Mouse (Mus musculus): Measurements from ENCODE around the gene Ralgps2.

GRCm38 (mm10) chr1:156970641-156971040 is 31.2 kb upstream of the Ralgps2 start:
- no peak for TF ChIP-seq POLR2AphosphoS5 (IDR thresholded peaks at IDR 0.05; ENCODE audit: borderline replicate concordance, low read depth, low read length)
- no peak for TF ChIP-seq CTCF (IDR thresholded peaks at IDR 0.05 in 2 of 3, conservative IDR thresholded peaks at IDR 0.05 in 1 of 3; ENCODE audit: control insufficient read depth in 1 of 3, insufficient read depth in 1 of 3, low read depth in 2 of 3, low read length in 3 of 3, poor library complexity in 1 of 3, severe bottlenecking in 1 of 3)
- no peak for TF ChIP-seq TCF12 (IDR thresholded peaks at IDR 0.05; ENCODE audit: low read depth, low read length)
- no peak for TF ChIP-seq KAT2A (conservative IDR thresholded peaks at IDR 0.05; ENCODE audit: low read depth, low read length)
- TF ChIP-seq POLR2AphosphoS2 (IDR thresholded peaks at IDR 0.05; ENCODE audit: low read length), result no peak
